Mouse (Mus musculus): ENCODE results near the gene Flrt3. TPM values are rescaled to one million over a fixed set of nuclear protein-coding genes. Genes with fewer than 3 reads are reported as not detected.
A peak's percentile ranks its signal among the peaks of the same experiment; 100 is the strongest.

The Flrt3 gene
- polyA plus RNA-seq, 1 experiment: 9.2 TPM

DNA sequence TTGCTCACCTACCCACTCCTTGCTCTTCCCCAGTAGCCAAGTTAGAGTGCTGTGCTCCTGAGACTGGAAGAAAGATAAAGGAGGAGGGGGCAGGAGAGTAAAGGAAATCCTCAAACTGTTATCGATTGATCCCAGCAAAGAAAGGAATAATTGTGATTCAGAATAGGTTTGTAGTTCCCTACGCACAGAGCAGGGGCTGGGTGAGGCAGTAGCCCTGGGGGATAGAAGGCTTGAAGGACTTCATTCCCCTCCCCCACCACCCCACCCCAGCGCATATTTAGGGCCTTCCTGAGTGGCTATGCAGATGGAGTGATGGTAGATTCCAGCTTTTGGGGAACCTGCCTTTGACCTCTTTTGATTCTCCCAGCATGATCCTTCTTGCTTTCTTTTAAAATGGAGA, 5.5 kb upstream of the Flrt3 start:
- H3K27ac ChIP-seq (ENCODE audit: insufficient read depth, low read length): no peak overlapping the region
- no peak for TF ChIP-seq CTCF (IDR thresholded peaks at IDR 0.05; ENCODE audit: low read depth, low read length)
- no peak for TF ChIP-seq POLR2A (IDR thresholded peaks at IDR 0.05; ENCODE audit: insufficient read depth, low read length)
- TF ChIP-seq EP300 (IDR thresholded peaks at IDR 0.05; ENCODE audit: insufficient read depth, low read depth, low read length): peak; percentile 92
- H3K9ac ChIP-seq (ENCODE audit: low read depth, poor library complexity, severe bottlenecking): no peak overlapping the region
- H3K36me3 ChIP-seq (ENCODE audit: control insufficient read depth, insufficient read depth, low read length, poor library complexity, severe bottlenecking): no peaks in the 10 kb centered on the region
- no peak overlapping the region for H3K4me3 ChIP-seq (ENCODE audit: low read depth, low read length)
- H3K9me3 ChIP-seq (replicated peaks; ENCODE audit: control insufficient read depth, insufficient read depth, low read length, poor library complexity, severe bottlenecking): no peaks in the 10 kb centered on the region
- peaks cover 2% of the 10 kb centered on the region for H3K4me1 ChIP-seq (ENCODE audit: control insufficient read depth, insufficient read depth, low read length)
- H3K27me3 ChIP-seq (ENCODE audit: control insufficient read depth, insufficient read depth, low read length, poor library complexity, severe bottlenecking): no peaks in the 10 kb centered on the region; the same call in 1 of the 2 replicates

DNA sequence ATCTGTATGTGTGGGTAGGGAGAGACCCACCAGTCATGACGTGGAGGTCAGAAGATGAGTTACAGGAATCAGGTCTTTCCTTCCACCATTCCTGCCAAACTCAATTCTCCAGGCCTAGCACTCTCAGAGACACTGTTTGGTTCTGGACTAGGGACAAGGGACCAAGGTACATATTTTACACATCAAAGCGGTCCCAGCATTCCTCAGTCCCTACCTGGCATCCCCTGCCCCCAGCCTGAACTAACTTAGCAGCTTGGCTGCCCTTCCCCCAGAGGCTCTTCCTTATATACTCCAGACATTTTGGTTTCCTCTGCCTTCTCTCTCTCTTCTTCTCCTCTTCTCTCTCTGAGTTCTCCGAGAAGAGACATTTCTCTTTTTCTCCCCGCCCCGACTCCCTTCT, 2.2 kb upstream of the Flrt3 start:
- peaks cover 2% of the 10 kb centered on the region for H3K4me1 ChIP-seq (ENCODE audit: control insufficient read depth, insufficient read depth, low read length)
- TF ChIP-seq EP300 (IDR thresholded peaks at IDR 0.05; ENCODE audit: insufficient read depth, low read depth, low read length): no peak
- TF ChIP-seq CTCF (IDR thresholded peaks at IDR 0.05; ENCODE audit: low read depth, low read length): no peak
- no peak for TF ChIP-seq POLR2A (IDR thresholded peaks at IDR 0.05; ENCODE audit: insufficient read depth, low read length)
- H3K9me3 ChIP-seq (replicated peaks; ENCODE audit: control insufficient read depth, insufficient read depth, low read length, poor library complexity, severe bottlenecking): no peaks in the 10 kb centered on the region
- no peak overlapping the region for H3K9ac ChIP-seq (ENCODE audit: low read depth, poor library complexity, severe bottlenecking)
- H3K4me3 ChIP-seq (ENCODE audit: low read depth, low read length): no peak overlapping the region
- H3K27me3 ChIP-seq (ENCODE audit: control insufficient read depth, insufficient read depth, low read length, poor library complexity, severe bottlenecking): peaks cover 1% of the 10 kb centered on the region; the same call in 1 of the 2 replicates
- H3K36me3 ChIP-seq (ENCODE audit: control insufficient read depth, insufficient read depth, low read length, poor library complexity, severe bottlenecking): no peaks in the 10 kb centered on the region
- no peak overlapping the region for H3K27ac ChIP-seq (ENCODE audit: insufficient read depth, low read length)

DNA sequence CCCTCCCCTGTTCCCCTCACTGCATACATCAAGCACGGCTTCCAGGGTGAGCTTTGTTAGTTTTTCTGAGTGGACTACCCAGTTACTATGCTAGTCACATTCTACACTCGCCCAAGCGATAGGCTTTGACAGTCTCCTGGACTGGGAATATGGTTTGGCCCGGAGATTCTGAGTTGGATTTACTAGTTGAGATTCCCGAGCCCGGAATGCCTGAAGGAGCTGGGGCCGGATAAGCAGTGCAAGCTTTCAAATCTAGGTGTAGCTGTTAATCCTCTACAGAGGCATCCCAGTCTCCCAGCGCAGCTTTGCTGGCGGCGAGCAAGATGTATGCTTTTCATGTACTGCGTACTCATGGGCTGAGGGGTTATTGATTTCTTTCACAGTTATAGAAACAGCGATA, 812 bp downstream of the Flrt3 start:
- peak overlapping the region; percentile 64 for H3K4me3 ChIP-seq (ENCODE audit: low read depth, low read length)
- H3K4me1 ChIP-seq (ENCODE audit: control insufficient read depth, insufficient read depth, low read length): no peaks in the 10 kb centered on the region
- TF ChIP-seq CTCF (IDR thresholded peaks at IDR 0.05; ENCODE audit: low read depth, low read length) (no peak), EP300 (IDR thresholded peaks at IDR 0.05; ENCODE audit: insufficient read depth, low read depth, low read length) (no peak), POLR2A (IDR thresholded peaks at IDR 0.05; ENCODE audit: insufficient read depth, low read length) (no peak)
- peaks cover 1% of the 10 kb centered on the region; the same call in 1 of the 2 replicates for H3K27me3 ChIP-seq (ENCODE audit: control insufficient read depth, insufficient read depth, low read length, poor library complexity, severe bottlenecking)
- no peak overlapping the region for H3K27ac ChIP-seq (ENCODE audit: insufficient read depth, low read length)
- no peaks in the 10 kb centered on the region for H3K36me3 ChIP-seq (ENCODE audit: control insufficient read depth, insufficient read depth, low read length, poor library complexity, severe bottlenecking)
- H3K9me3 ChIP-seq (replicated peaks; ENCODE audit: control insufficient read depth, insufficient read depth, low read length, poor library complexity, severe bottlenecking): no peaks in the 10 kb centered on the region
- peak overlapping the region; percentile 72 for H3K9ac ChIP-seq (ENCODE audit: low read depth, poor library complexity, severe bottlenecking)

DNA sequence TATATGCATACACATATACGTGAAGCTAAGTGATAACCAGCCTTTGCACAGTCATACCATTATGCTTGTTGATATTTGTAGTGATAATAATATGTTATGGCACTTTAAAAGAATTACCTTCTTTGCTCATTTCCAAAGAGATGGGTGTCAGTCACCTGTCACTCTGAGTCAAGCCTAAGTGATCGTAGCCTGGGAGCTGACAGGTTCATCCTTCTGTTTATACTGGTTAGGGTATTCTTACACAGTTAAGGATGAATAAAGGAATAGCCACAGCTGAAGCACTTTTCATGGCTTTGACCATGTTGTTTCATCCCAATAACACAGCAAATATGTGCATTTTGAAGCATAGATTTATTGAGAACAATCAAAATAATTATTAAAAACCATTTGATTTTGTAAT, 1.5 kb downstream of the Flrt3 start:
- no peaks in the 10 kb centered on the region for H3K4me1 ChIP-seq (ENCODE audit: control insufficient read depth, insufficient read depth, low read length)
- no peaks in the 10 kb centered on the region for H3K36me3 ChIP-seq (ENCODE audit: control insufficient read depth, insufficient read depth, low read length, poor library complexity, severe bottlenecking)
- H3K27me3 ChIP-seq (ENCODE audit: control insufficient read depth, insufficient read depth, low read length, poor library complexity, severe bottlenecking): 0 out of 2 replicates have a peak, but pooled peaks cover 1% of the 10 kb centered on the region
- no peaks in the 10 kb centered on the region for H3K9me3 ChIP-seq (replicated peaks; ENCODE audit: control insufficient read depth, insufficient read depth, low read length, poor library complexity, severe bottlenecking)
- no peak overlapping the region for H3K9ac ChIP-seq (ENCODE audit: low read depth, poor library complexity, severe bottlenecking)
- TF ChIP-seq CTCF (IDR thresholded peaks at IDR 0.05; ENCODE audit: low read depth, low read length): no peak
- no peak for TF ChIP-seq POLR2A (IDR thresholded peaks at IDR 0.05; ENCODE audit: insufficient read depth, low read length)
- TF ChIP-seq EP300 (IDR thresholded peaks at IDR 0.05; ENCODE audit: insufficient read depth, low read depth, low read length): no peak
- H3K27ac ChIP-seq (ENCODE audit: insufficient read depth, low read length): no peak overlapping the region
- H3K4me3 ChIP-seq (ENCODE audit: low read depth, low read length): no peak overlapping the region

DNA sequence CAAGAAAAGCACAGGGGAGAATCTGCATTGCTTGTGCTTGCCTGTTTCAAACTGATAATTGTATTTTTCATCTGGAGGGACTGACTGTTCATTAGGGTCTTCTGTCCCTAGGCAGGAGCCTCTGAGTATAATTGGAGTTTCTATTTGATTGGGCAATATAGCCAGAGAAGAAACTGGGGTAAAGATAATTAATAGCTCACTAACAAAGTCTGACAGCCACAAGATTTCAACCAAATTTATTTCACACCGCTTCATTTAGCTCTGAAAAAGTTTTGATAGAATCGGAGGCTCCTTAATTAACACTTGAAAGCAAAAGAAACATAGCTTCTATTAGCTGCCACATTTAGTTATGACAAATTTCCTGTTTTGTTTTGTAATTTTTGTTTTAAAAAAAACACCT, 2.2 kb downstream of the Flrt3 start:
- no peaks in the 10 kb centered on the region for H3K9me3 ChIP-seq (replicated peaks; ENCODE audit: control insufficient read depth, insufficient read depth, low read length, poor library complexity, severe bottlenecking)
- H3K4me3 ChIP-seq (ENCODE audit: low read depth, low read length): no peak overlapping the region
- H3K27ac ChIP-seq (ENCODE audit: insufficient read depth, low read length): no peak overlapping the region
- no peaks in the 10 kb centered on the region for H3K36me3 ChIP-seq (ENCODE audit: control insufficient read depth, insufficient read depth, low read length, poor library complexity, severe bottlenecking)
- H3K27me3 ChIP-seq (ENCODE audit: control insufficient read depth, insufficient read depth, low read length, poor library complexity, severe bottlenecking): 0 out of 2 replicates have a peak, but pooled peaks cover 1% of the 10 kb centered on the region
- no peak overlapping the region for H3K9ac ChIP-seq (ENCODE audit: low read depth, poor library complexity, severe bottlenecking)
- TF ChIP-seq CTCF (IDR thresholded peaks at IDR 0.05; ENCODE audit: low read depth, low read length) (no peak), POLR2A (IDR thresholded peaks at IDR 0.05; ENCODE audit: insufficient read depth, low read length) (no peak), EP300 (IDR thresholded peaks at IDR 0.05; ENCODE audit: insufficient read depth, low read depth, low read length) (no peak)
- no peaks in the 10 kb centered on the region for H3K4me1 ChIP-seq (ENCODE audit: control insufficient read depth, insufficient read depth, low read length)

DNA sequence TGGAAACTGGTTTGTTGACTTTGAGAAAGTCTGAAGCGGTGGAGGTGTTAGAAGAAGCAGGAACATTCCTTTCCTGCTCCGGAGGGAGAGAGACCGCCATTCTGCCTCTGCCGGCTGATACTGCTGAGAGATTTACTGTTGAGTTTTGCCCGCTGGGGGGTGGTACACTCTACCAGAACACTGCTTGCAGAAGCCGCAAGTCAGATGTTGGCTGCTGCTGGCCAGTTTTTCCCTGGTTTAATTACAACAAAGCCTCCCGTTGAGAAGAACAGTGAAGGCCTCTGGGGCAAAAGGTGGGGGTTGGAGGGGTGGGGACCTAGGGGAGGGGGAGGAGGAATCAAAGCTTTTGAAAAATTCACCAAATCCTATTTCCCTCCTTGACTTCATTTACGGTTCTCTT, 3.0 kb downstream of the Flrt3 start:
- Histone ChIP-seq H3K27ac (ENCODE audit: insufficient read depth, low read length) (no peak overlapping the region), H3K9ac (ENCODE audit: low read depth, poor library complexity, severe bottlenecking) (no peak overlapping the region)
- TF ChIP-seq POLR2A (IDR thresholded peaks at IDR 0.05; ENCODE audit: insufficient read depth, low read length) (no peak), CTCF (IDR thresholded peaks at IDR 0.05; ENCODE audit: low read depth, low read length) (peak; percentile 56), EP300 (IDR thresholded peaks at IDR 0.05; ENCODE audit: insufficient read depth, low read depth, low read length) (no peak)

More for the DNA sequence above, 3.0 kb downstream of the Flrt3 start:
- Histone ChIP-seq H3K4me1 (ENCODE audit: control insufficient read depth, insufficient read depth, low read length) (no peaks in the 10 kb centered on the region), H3K4me3 (ENCODE audit: low read depth, low read length) (no peak overlapping the region), H3K9me3 (replicated peaks; ENCODE audit: control insufficient read depth, insufficient read depth, low read length, poor library complexity, severe bottlenecking) (no peaks in the 10 kb centered on the region), H3K36me3 (ENCODE audit: control insufficient read depth, insufficient read depth, low read length, poor library complexity, severe bottlenecking) (no peaks in the 10 kb centered on the region), H3K27me3 (ENCODE audit: control insufficient read depth, insufficient read depth, low read length, poor library complexity, severe bottlenecking) (0 out of 2 replicates have a peak, but pooled peaks cover 1% of the 10 kb centered on the region)
